Mouse (Mus musculus): ENCODE measurements at regions not wholly inside any gene's neighbourhood (a gene's known extent, or its start where the extent isn't known, plus 50 kb on each side); places are given as distances from the start of the nearest gene placed in this dataset.

- Histone ChIP-seq H3K4me3 (ENCODE audit: low read depth, low read length) (no peak overlapping the region), H3K9me3 (replicated peaks; ENCODE audit: control insufficient read depth, low read length) (no peaks in the 10 kb centered on the region), H3K27ac (ENCODE audit: low read depth) (no peak overlapping the region), H3K36me3 (replicated peaks; ENCODE audit: control insufficient read depth, insufficient read depth, low read length) (no peaks in the 10 kb centered on the region), H3K9ac (replicated peaks; ENCODE audit: low read depth, low read length) (no peak overlapping the region), H3K27me3 (ENCODE audit: control insufficient read depth, insufficient read depth, low read length) (0 out of 2 replicates have a peak, but pooled peaks cover 3% of the 10 kb centered on the region), H3K4me1 (ENCODE audit: control insufficient read depth, insufficient read depth) (no peaks in the 10 kb centered on the region), H3K4me2 (ENCODE audit: low read depth, low read length) (no peak overlapping the region)
- WGBS: 49% methylated on average over 3 of the region's 3 CpGs
- TF ChIP-seq EP300 (IDR thresholded peaks at IDR 0.05; ENCODE audit: low read depth) (no peak), CTCF (IDR thresholded peaks at IDR 0.05; ENCODE audit: low read depth) (no peak)
- DNase-seq (ENCODE audit: low spot score) (no peak), ATAC-seq (ENCODE audit: insufficient read depth, low read depth) (no peak)
Measured at GRCm38 (mm10) chr3:70097813-70098212, 90.4 kb downstream of the Otol1 start.

- H3K36me3 ChIP-seq (replicated peaks; ENCODE audit: control insufficient read depth, insufficient read depth, low read length): no peaks in the 10 kb centered on the region
- H3K27me3 ChIP-seq (ENCODE audit: control insufficient read depth, insufficient read depth, low read length): 0 out of 2 replicates have a peak, but pooled peaks cover 3% of the 10 kb centered on the region
- no peak for ATAC-seq (ENCODE audit: insufficient read depth, low read depth)
- H3K9ac ChIP-seq (replicated peaks; ENCODE audit: low read depth, low read length): no peak overlapping the region
- no peaks in the 10 kb centered on the region for H3K4me1 ChIP-seq (ENCODE audit: control insufficient read depth, insufficient read depth)
- no peak overlapping the region for H3K27ac ChIP-seq (ENCODE audit: low read depth)
- no peak overlapping the region for H3K4me3 ChIP-seq (ENCODE audit: low read depth, low read length)
- TF ChIP-seq CTCF (IDR thresholded peaks at IDR 0.05; ENCODE audit: low read depth) (no peak), EP300 (IDR thresholded peaks at IDR 0.05; ENCODE audit: low read depth) (no peak)
- WGBS: 61% methylated on average over 7 of the region's 7 CpGs
- no peaks in the 10 kb centered on the region for H3K9me3 ChIP-seq (replicated peaks; ENCODE audit: control insufficient read depth, low read length)
- H3K4me2 ChIP-seq (ENCODE audit: low read depth, low read length): no peak overlapping the region
- DNase-seq (ENCODE audit: low spot score): no peak
Measured at GRCm38 (mm10) chr3:70102091-70102490, 94.7 kb downstream of the Otol1 start.

- WGBS: 64% methylated on average over 10 of the region's 10 CpGs
- H3K9ac ChIP-seq (replicated peaks; ENCODE audit: low read depth, low read length): no peak overlapping the region
- no peaks in the 10 kb centered on the region for H3K9me3 ChIP-seq (replicated peaks; ENCODE audit: control insufficient read depth, low read length)
- no peak overlapping the region for H3K4me3 ChIP-seq (ENCODE audit: low read depth, low read length)
- TF ChIP-seq EP300 (IDR thresholded peaks at IDR 0.05; ENCODE audit: low read depth) (no peak), CTCF (IDR thresholded peaks at IDR 0.05; ENCODE audit: low read depth) (no peak)
- H3K36me3 ChIP-seq (replicated peaks; ENCODE audit: control insufficient read depth, insufficient read depth, low read length): no peaks in the 10 kb centered on the region
- no peak overlapping the region for H3K4me2 ChIP-seq (ENCODE audit: low read depth, low read length)
- no peak overlapping the region for H3K27ac ChIP-seq (ENCODE audit: low read depth)
- DNase-seq (ENCODE audit: low spot score) (no peak), ATAC-seq (ENCODE audit: insufficient read depth, low read depth) (no peak)
- 0 out of 2 replicates have a peak, but pooled peaks cover 3% of the 10 kb centered on the region for H3K27me3 ChIP-seq (ENCODE audit: control insufficient read depth, insufficient read depth, low read length)
- no peaks in the 10 kb centered on the region for H3K4me1 ChIP-seq (ENCODE audit: control insufficient read depth, insufficient read depth)
Measured at GRCm38 (mm10) chr3:70102593-70103213, 95.3 kb downstream of the Otol1 start.

GRCm38 (mm10) chr3:70103983-70104827 is 96.8 kb downstream of the Otol1 start:
- no peak for ATAC-seq (ENCODE audit: insufficient read depth, low read depth)
- no peaks in the 10 kb centered on the region for H3K9me3 ChIP-seq (replicated peaks; ENCODE audit: control insufficient read depth, low read length)

GRCm38 (mm10) chr3:70104828-70105399 is 97.5 kb downstream of the Otol1 start:
- Histone ChIP-seq H3K4me2 (ENCODE audit: low read depth, low read length) (peak overlapping the region; percentile 98), H3K9me3 (replicated peaks; ENCODE audit: control insufficient read depth, low read length) (no peaks in the 10 kb centered on the region), H3K4me3 (ENCODE audit: low read depth, low read length) (peak overlapping the region; percentile 60), H3K9ac (replicated peaks; ENCODE audit: low read depth, low read length) (peak overlapping the region; percentile 57), H3K4me1 (ENCODE audit: control insufficient read depth, insufficient read depth) (no peaks in the 10 kb centered on the region), H3K36me3 (replicated peaks; ENCODE audit: control insufficient read depth, insufficient read depth, low read length) (no peaks in the 10 kb centered on the region), H3K27ac (ENCODE audit: low read depth) (no peak overlapping the region), H3K27me3 (ENCODE audit: control insufficient read depth, insufficient read depth, low read length) (0 out of 2 replicates have a peak, but pooled peaks cover 3% of the 10 kb centered on the region)
- TF ChIP-seq EP300 (IDR thresholded peaks at IDR 0.05; ENCODE audit: low read depth): no peak
- peak; percentile 73 for TF ChIP-seq CTCF (IDR thresholded peaks at IDR 0.05; ENCODE audit: low read depth)
- DNase-seq (ENCODE audit: low spot score): peak; percentile 65
- ATAC-seq (ENCODE audit: insufficient read depth, low read depth): 0 out of 2 replicates have a peak, but pooled peaks have one; percentile 47
- 12% methylated on average over 7 of the region's 7 CpGs for WGBS

More at GRCm38 (mm10) chr3:70103983-70104827, 96.8 kb downstream of the Otol1 start:
- H3K4me2 ChIP-seq (ENCODE audit: low read depth, low read length): peak overlapping the region; percentile 98
- 0 out of 2 replicates have a peak, but pooled peaks cover 3% of the 10 kb centered on the region for H3K27me3 ChIP-seq (ENCODE audit: control insufficient read depth, insufficient read depth, low read length)
- TF ChIP-seq CTCF (IDR thresholded peaks at IDR 0.05; ENCODE audit: low read depth): peak; percentile 81
- TF ChIP-seq EP300 (IDR thresholded peaks at IDR 0.05; ENCODE audit: low read depth): no peak
- peak; percentile 63 for DNase-seq (ENCODE audit: low spot score)
- peak overlapping the region; percentile 57 for H3K9ac ChIP-seq (replicated peaks; ENCODE audit: low read depth, low read length)
- peak overlapping the region; percentile 60 for H3K4me3 ChIP-seq (ENCODE audit: low read depth, low read length)
- H3K4me1 ChIP-seq (ENCODE audit: control insufficient read depth, insufficient read depth): no peaks in the 10 kb centered on the region
- H3K27ac ChIP-seq (ENCODE audit: low read depth): no peak overlapping the region
- 4% methylated on average over 21 of the region's 21 CpGs for WGBS
- H3K36me3 ChIP-seq (replicated peaks; ENCODE audit: control insufficient read depth, insufficient read depth, low read length): no peaks in the 10 kb centered on the region

All from heart, postnatal 0 days (tissue).